Mouse (Mus musculus) hindbrain, embryonic 13.5 days (tissue): Measurements from ENCODE around the gene Olfr68. TPM values are rescaled to one million over a fixed set of nuclear protein-coding genes. Genes with fewer than 3 reads are reported as not detected.

Experiments used
- ATAC-seq: fragments of 200-750 bp; cut with Nextera tagmentation; 2 replicates; pipeline ENCODE4 v1.8.0; 2017; ENCODE audit warnings: moderate TSS enrichment; ENCODE audit not compliant: low FRiP score
- H3K27ac ChIP-seq: fragments of 300-500 bp; sonication (generic); 2 replicates; pipeline ENCODE4 v1.5.1; 2015; ENCODE audit warnings: inconsistent platforms, mild to moderate bottlenecking, moderate library complexity
- H3K27me3 ChIP-seq: fragments of 300-500 bp; sonication (generic); 2 replicates; pipeline ENCODE4 v1.6.1; 2015; ENCODE audit warnings: mild to moderate bottlenecking, inconsistent platforms
- H3K36me3 ChIP-seq: fragments of 300-500 bp; sonication (generic); 2 replicates; pipeline ENCODE4 v1.6.1; 2015; ENCODE audit warnings: mild to moderate bottlenecking, inconsistent platforms
- H3K4me1 ChIP-seq: fragments of 300-500 bp; sonication (generic); replicated peaks from 2 replicates; pipeline ENCODE4 v1.6.1; 2015; ENCODE audit warnings: inconsistent platforms
- H3K4me2 ChIP-seq: fragments of 300-500 bp; sonication (generic); 2 replicates; pipeline ENCODE4 v1.6.1; 2015; ENCODE audit warnings: inconsistent platforms, mild to moderate bottlenecking, moderate library complexity
- H3K4me3 ChIP-seq: fragments of 300-500 bp; sonication (generic); 2 replicates; pipeline ENCODE4 v1.5.1; 2015; ENCODE audit warnings: mild to moderate bottlenecking, inconsistent platforms
- H3K9ac ChIP-seq: fragments of 300-500 bp; sonication (generic); 2 replicates; pipeline ENCODE4 v1.6.1; 2015; ENCODE audit warnings: mild to moderate bottlenecking, inconsistent platforms
- H3K9me3 ChIP-seq: fragments of 300-500 bp; sonication (generic); 2 replicates; pipeline ENCODE4 v1.6.1; 2016; ENCODE audit warnings: inconsistent platforms
- WGBS: fragments of 180-500 bp; shearing (Covaris S2); methylation state at CpG from one replicate; pipeline ENCODE4 v1.1.7; 2015; 5-methylcytosine and 5-hydroxymethylcytosine counted together
- polyA plus RNA-seq: library from polyadenylated mRNA; unstranded; fragments of >200 nt; fragmentation: Nextera tagmentation; extraction: Ambion mirVana; gene quantifications from 2 replicates; pipeline ENCODE4 v1.2.1, GENCODE M21; 2015

The Olfr68 gene
- polyA plus RNA-seq, 1 experiment from 2014 or later, result not detected

- Histone ChIP-seq H3K4me2 (no peak within 1 kb of the TSS), H3K9ac (no peak within 1 kb of the TSS), H3K9me3 (no peaks in the 10 kb centered on the region), H3K27ac (no peak within 1 kb of the TSS), H3K4me1 (no peaks in the 10 kb centered on the region), H3K27me3 (no peaks in the 10 kb centered on the region), H3K4me3 (no peak within 1 kb of the TSS), H3K36me3 (no peaks in the 10 kb centered on the region)
- ATAC-seq, result no peak
- WGBS, result 86% methylated on average over 1 of the region's 1 CpGs
These were observed 49.4 kb downstream of the Olfr68 start, which contains the start of gene Olfr628 for GRCm38 (mm10) chr7:103730074-103730473. TSS of gene Olfr628 (plus strand) at chr7:103730374.

Other genes with a start within 250 kb of the Olfr68 start
- not detected in 2 replicates for gene Olfr612, start 237.0 kb downstream of the Olfr68 start, polyA plus RNA-seq
- gene Olfr613, start 231.6 kb downstream of the Olfr68 start, polyA plus RNA-seq, result not detected in 2 replicates
- gene Olfr615, start 223.6 kb downstream of the Olfr68 start, polyA plus RNA-seq, result not detected in 2 replicates
- not detected in 2 replicates for gene Olfr616, start 210.6 kb downstream of the Olfr68 start, polyA plus RNA-seq
- gene Olfr617, start 206.6 kb downstream of the Olfr68 start, polyA plus RNA-seq, result not detected in 2 replicates
- gene Olfr618, start 189.6 kb downstream of the Olfr68 start, polyA plus RNA-seq, result 0.21 TPM in 1 of 2 replicates, not detected in the other
- gene Olfr619, start 179.1 kb downstream of the Olfr68 start, polyA plus RNA-seq, result not detected in 2 replicates
- not detected in 2 replicates for gene Olfr620, start 167.2 kb downstream of the Olfr68 start, polyA plus RNA-seq
- gene Olfr622, start 137.0 kb downstream of the Olfr68 start, polyA plus RNA-seq, result not detected in 2 replicates
- not detected in 2 replicates for gene Olfr623, start 116.0 kb downstream of the Olfr68 start, polyA plus RNA-seq
- gene Olfr624, start 108.5 kb downstream of the Olfr68 start, polyA plus RNA-seq, result 0.03 TPM in 1 of 2 replicates, not detected in the other
- not detected in 2 replicates for gene Olfr625-ps1, start 97.0 kb downstream of the Olfr68 start, polyA plus RNA-seq
- gene Olfr243, start 65.0 kb downstream of the Olfr68 start, polyA plus RNA-seq, result not detected in 2 replicates
- not detected in 2 replicates for gene Olfr628, start 49.3 kb downstream of the Olfr68 start, polyA plus RNA-seq
- not detected in 2 replicates for gene Olfr629, start 34.8 kb downstream of the Olfr68 start, polyA plus RNA-seq
- gene Olfr630, start 22.4 kb downstream of the Olfr68 start, polyA plus RNA-seq, result not detected in 2 replicates
- not detected in 2 replicates for gene Olfr69, start 8.1 kb downstream of the Olfr68 start, polyA plus RNA-seq
- not detected in 2 replicates for gene Olfr67, start 12.1 kb upstream of the Olfr68 start, polyA plus RNA-seq
- gene Hbb-bt, start 34.3 kb upstream of the Olfr68 start, polyA plus RNA-seq, result 996 and 1,160 TPM in 2 replicates
- 2,000 and 2,305 TPM in 2 replicates for gene Hbb-bs, start 48.4 kb upstream of the Olfr68 start, polyA plus RNA-seq
- gene Hbb-bh2, start 60.8 kb upstream of the Olfr68 start, polyA plus RNA-seq, result not detected in 2 replicates
- 43.8 and 70.4 TPM in 2 replicates for gene Hbb-bh1, start 63.5 kb upstream of the Olfr68 start, polyA plus RNA-seq
- 4,283 and 4,441 TPM in 2 replicates for gene Hbb-y, start 73.5 kb upstream of the Olfr68 start, polyA plus RNA-seq
- gene Olfr66, start 106.6 kb upstream of the Olfr68 start, polyA plus RNA-seq, result not detected in 2 replicates
- gene Olfr64, start 114.8 kb upstream of the Olfr68 start, polyA plus RNA-seq, result not detected in 2 replicates
- not detected in 2 replicates for gene Olfr65, start 123.8 kb upstream of the Olfr68 start, polyA plus RNA-seq
- gene Olfr631, start 149.1 kb upstream of the Olfr68 start, polyA plus RNA-seq, result not detected in 2 replicates
- not detected in 2 replicates for gene Olfr632, start 154.6 kb upstream of the Olfr68 start, polyA plus RNA-seq
- not detected in 2 replicates for gene Olfr633, start 164.7 kb upstream of the Olfr68 start, polyA plus RNA-seq
- not detected in 2 replicates for gene Olfr635, start 191.5 kb upstream of the Olfr68 start, polyA plus RNA-seq
- gene Olfr638, start 219.0 kb upstream of the Olfr68 start, polyA plus RNA-seq, result not detected in 2 replicates
- 0.05 TPM in 1 of 2 replicates, not detected in the other for gene Olfr639, start 237.6 kb upstream of the Olfr68 start, polyA plus RNA-seq
- gene Olfr640, start 245.9 kb upstream of the Olfr68 start, polyA plus RNA-seq, result not detected in 2 replicates